Mouse (Mus musculus): ENCODE data around the gene Cramp1l.
"Not testable (repeated sequence)": the region's sequence is repeated elsewhere in the genome, so short reads cannot be mapped to it uniquely, and the experiment has no call there.

The Cramp1l gene

DNA sequence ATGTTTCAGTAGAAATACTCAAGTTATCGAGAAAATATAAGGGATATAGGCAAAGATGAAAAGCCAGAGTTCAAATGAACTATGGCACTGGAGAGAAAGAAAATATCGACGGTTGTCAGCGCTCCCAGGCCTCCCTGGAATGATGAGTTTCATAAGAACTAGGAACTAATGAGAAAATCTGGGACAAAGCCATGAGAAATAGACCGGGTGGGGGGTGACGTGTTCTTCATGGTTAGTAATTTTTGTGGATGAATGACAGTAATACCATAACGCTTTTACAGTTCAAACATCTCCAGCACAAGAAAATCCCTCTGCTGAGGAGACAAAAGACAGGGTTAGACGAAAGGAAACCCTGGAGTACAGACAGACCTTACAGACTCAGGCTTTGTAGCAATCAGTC is 56.2 kb downstream of the Cramp1l start:
- no peak for DNase-seq (ENCODE audit: low spot score)

GRCm38 (mm10) chr17:24953291-24953690 is 62.3 kb downstream of the Cramp1l start:
- DNase-seq (ENCODE audit: low spot score) = no peak

- no peak for DNase-seq (ENCODE audit: low spot score)
Measured at GRCm38 (mm10) chr17:24950671-24951070, 64.9 kb downstream of the Cramp1l start.

- DNase-seq (ENCODE audit: low spot score) = no peak
Measured at GRCm38 (mm10) chr17:24948204-24948603, 67.4 kb downstream of the Cramp1l start.

DNA sequence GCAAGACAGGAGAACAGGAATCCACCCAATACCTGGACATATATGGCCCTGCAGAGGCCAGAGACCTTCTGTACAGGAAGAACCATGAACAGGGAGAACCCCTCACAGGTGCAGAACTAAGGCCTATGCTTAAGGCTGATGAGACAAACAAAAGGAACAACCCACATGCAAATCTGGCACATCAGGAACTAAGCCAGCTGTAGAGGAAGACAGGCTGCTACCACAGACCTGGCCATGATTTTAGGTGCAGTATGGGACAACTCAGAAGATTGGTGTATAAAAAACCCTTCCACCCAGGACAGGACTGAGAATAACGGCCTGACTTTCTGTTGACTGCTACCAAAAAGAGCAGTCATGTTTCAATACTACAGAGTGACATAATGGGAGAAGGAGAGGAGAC is 72.0 kb downstream of the Cramp1l start:
- not testable (repeated sequence) for DNase-seq (ENCODE audit: low spot score)

DNA sequence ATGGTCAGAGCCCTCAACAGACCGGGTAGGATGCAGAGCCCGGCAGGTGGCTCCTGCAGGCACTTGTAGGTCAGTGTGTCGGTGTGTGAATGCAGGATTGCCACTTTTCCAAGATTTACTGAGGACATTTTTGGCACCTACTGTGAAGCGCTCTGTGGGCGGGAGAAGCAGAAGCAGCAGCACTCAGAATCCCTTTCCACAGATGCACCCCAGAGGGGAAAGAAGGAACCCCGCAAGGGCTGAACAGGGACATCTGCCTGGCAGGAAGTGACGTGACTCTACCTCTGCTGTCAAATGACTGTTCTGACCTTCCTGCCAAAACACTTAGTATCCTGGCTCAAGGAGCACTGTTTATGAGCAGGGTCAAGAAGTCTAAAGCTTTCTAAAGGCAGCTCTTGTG is 72.6 kb downstream of the Cramp1l start:
- DNase-seq (ENCODE audit: low spot score) = no peak

GRCm38 (mm10) chr17:24942453-24942852 is 73.1 kb downstream of the Cramp1l start:
- not testable (repeated sequence) for DNase-seq (ENCODE audit: low spot score)

- DNase-seq (ENCODE audit: low spot score) = no peak
Measured at GRCm38 (mm10) chr17:24937266-24937665, 78.3 kb downstream of the Cramp1l start.

DNA sequence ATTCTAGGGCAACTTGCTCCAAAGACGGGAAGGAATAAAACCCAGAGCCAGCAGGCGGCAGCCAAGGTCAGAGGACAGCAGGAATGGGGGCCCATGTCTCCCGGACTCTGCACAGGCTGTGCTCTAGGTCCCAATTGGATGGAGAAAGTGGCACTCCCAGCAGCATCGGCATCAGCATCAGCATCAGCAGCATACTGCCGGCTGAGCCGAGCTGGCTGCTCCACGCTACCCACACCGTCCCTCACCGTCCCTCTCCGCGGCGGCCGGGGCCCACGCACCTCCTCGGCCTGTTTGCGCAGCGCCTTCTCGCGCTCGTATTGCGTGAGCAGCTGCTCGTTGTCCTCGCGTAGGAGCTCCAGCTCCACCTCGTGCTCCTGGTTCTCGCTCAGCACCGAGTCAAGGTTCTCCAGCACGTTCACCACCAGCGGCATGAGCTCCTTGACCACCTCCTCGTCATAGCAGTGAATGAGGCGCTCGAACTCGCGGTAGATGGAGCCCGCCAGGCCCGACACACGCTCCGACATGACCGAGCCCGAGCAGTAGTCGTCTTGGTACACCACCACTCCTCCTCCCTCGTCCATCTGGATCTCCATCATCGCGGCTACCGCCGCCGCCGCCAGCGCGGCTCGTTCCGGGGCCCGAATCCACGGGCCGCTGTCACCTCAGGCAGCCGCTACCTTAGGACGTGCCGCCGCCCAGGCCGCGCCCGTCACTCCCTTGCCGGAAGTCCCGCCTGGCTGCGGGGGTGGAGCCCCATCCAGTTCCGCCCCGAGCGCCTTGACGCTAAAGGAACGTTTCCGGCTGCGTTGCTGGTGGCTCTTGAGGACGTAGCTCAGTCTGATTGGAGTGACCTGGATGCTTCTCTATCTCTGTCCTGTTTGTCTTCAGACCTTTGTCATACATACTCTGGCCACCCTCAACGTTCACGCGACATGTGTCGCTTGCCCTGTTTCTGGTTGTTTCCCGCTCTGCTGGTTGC is 79.0 kb downstream of the Cramp1l start, which contains the start of gene Mapk8ip3:
Mapk8ip3 (minus strand) TSS at position 719 of the 979 bp plus-strand sequence.
- peak; percentile 89 for DNase-seq (ENCODE audit: low spot score)

- DNase-seq (ENCODE audit: low spot score) = no peak
Measured at GRCm38 (mm10) chr17:24935666-24936065, 79.9 kb downstream of the Cramp1l start.

DNA sequence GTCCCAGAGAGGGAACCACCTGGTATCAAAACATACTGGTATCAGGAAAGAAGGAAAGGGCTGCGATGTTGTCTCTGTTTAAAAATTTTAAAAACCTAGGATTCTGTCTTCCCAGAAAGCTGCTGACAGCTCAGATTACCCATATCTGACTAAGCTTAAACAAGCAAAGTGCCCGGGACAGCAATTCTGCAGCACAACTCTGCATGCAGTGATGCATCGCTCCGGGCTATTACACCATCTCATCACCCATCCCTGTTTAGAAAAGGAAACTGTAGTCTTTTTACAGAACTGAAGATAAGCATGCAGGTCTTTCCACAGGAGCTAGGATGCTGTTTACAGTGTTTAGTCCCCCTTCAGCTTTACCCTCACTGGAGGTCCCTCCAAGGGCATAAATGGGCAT is 80.7 kb downstream of the Cramp1l start:
- no peak for DNase-seq (ENCODE audit: low spot score)

DNA sequence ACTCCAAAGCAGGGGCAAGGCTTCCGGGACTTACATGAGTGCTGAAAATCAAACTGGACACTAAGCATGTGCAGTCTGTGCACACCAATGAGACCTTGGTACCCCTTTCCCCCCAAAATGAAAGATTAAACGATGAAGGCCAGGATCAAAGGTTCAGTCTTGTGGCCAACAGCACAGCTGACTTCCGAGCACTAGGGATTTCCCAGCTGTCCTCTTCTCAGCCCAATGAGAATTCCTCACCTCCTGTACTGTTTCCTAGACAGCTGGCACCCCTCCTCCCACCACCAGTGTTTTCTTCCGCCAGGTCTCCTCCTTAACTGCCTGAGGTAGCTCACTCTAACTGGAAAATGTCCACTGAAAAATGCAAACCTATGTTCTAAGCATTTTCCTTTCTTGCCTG is 82.4 kb downstream of the Cramp1l start:
- no peak for DNase-seq (ENCODE audit: low spot score)

- DNase-seq (ENCODE audit: low spot score) = no peak
Measured at GRCm38 (mm10) chr17:24932431-24932830, 83.2 kb downstream of the Cramp1l start.

DNA sequence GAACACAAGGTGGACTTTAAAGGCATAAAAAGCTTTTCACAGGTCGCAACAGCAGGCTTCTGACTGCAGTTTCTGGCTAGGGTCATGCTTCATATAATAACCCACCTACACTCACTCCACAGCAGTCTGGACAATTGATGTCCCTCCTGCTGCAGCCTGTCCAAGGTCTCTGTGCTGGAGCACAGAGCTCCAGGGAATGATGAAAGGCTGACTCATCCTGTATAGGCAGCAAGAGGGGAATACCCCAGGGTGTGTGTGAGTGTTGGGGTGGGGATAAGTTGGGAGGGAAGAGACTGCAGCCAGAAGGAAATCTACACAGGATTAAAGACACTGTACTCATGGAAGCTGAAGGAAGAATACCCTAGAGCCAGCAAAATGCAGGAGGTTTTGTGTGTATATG is 86.1 kb downstream of the Cramp1l start:
- DNase-seq (ENCODE audit: low spot score) = peak; percentile 10

- DNase-seq (ENCODE audit: low spot score) = no peak
Measured at GRCm38 (mm10) chr17:24923246-24923645, 92.3 kb downstream of the Cramp1l start.

DNA sequence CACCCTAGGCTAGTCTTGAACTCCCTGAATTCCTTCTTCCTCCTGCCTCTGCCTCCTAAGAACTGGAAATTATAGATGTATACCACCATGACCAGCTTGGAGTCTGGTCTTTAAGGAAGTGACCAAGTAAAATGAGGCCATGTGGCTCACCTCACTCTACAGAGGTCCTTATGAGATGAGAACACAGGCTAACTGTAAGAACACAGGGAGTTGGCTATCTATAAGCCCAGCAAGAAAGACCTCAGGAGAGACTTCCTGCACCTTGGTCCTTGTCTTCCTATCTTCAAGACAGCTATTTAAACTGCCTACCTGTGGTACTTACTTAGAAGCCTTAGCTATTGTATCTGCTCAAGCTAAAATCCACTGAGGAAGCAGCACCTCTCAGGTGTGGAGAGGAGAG is 101.6 kb downstream of the Cramp1l start:
- no peak for DNase-seq (ENCODE audit: low spot score)

Data from ovary, adult 18-20 months (tissue).